Mouse (Mus musculus) left cerebral cortex, adult 2 months (tissue): ENCODE measurements around the gene Tex14. TPM values are rescaled to one million over a fixed set of nuclear protein-coding genes. Genes with fewer than 3 reads are reported as not detected.

Experiments used
- DNase-seq, 2 experiments: peaks; one replicate each; pipeline ENCODE4 v3.0.0; 2021 to 2022; ENCODE audit warnings: low spot score in 2 of 2, mixed read lengths in 1 of 2; ENCODE audit errors: extremely low spot score in 1 of 2
- H3K27ac ChIP-seq: fragments of 200-600 bp; 2 replicates; pipeline ENCODE4 v1.8.1; 2022
- H3K4me3 ChIP-seq: fragments of 200-600 bp; 2 replicates; pipeline ENCODE4 v1.8.1; 2022
- CTCF ChIP-seq: fragments of 200-600 bp; IDR thresholded peaks from 2 replicates; pipeline ENCODE4 v1.8.1; 2022; ENCODE audit warnings: antibody characterized with exemption, mild to moderate bottlenecking, moderate library complexity
- intact Hi-C: fragments of 180-260 bp; cut with DNase I; formaldehyde crosslinking; loops from one replicate; pipeline ENCODE4 v1.15.1; 2025
- total RNA-seq, 2 experiments: library from RNA; stranded (reverse); gene quantifications; 2 replicates each; pipeline ENCODE4 v1.2.3; 2021

The Tex14 gene
- total RNA-seq, 2 experiments from 2014 or later: 0.09 to 0.16 TPM

- Histone ChIP-seq H3K4me3 (no peak overlapping the region), H3K27ac (no peak overlapping the region)
- TF ChIP-seq CTCF: no peak
- intact Hi-C loops: no loop called here
- no peak for DNase-seq
Observed at GRCm38 (mm10) chr11:87600322-87600853, 195.5 kb downstream of the Tex14 start.

- Histone ChIP-seq H3K4me3 (no peak overlapping the region), H3K27ac (no peak overlapping the region)
- no peak for TF ChIP-seq CTCF
- intact Hi-C loops: no loop called here
- no peak for DNase-seq
Observed at GRCm38 (mm10) chr11:87602234-87602633, 197.4 kb downstream of the Tex14 start.

- DNase-seq: no peak
- Histone ChIP-seq H3K4me3 (no peak overlapping the region), H3K27ac (no peak overlapping the region)
- no peak for TF ChIP-seq CTCF
- intact Hi-C loops: no loop called here
Observed at GRCm38 (mm10) chr11:87603571-87603970, 198.7 kb downstream of the Tex14 start.

Other genes with a start within 250 kb of the Tex14 start
- 100 to 1,000 TPM; 140 to 152 TPM for gene Ppm1e, start 46.0 kb upstream of the Tex14 start, total RNA-seq
- 1 to 10 TPM; 3.1 to 4.4 TPM for gene Rad51c, start 111 bp upstream of the Tex14 start, total RNA-seq
- not detected for gene Gm11492, start 161.6 kb downstream of the Tex14 start, total RNA-seq
- gene Sept4, start 163.8 kb downstream of the Tex14 start, total RNA-seq: 100 to 1,000 TPM; 156 to 175 TPM
- 10 to 100 TPM; 80.4 to 99.0 TPM for gene Mtmr4, start 187.1 kb downstream of the Tex14 start, total RNA-seq
- under 1 TPM; 0.54 to 0.77 TPM for gene Hsf5, start 212.1 kb downstream of the Tex14 start, total RNA-seq